Mouse (Mus musculus): ENCODE results near the gene Fam83f. TPM values are rescaled to one million over a fixed set of nuclear protein-coding genes. Genes with fewer than 3 reads are reported as not detected.

Fam83f gene
- total and polyA plus RNA-seq, 3 experiments: not detected

DNA sequence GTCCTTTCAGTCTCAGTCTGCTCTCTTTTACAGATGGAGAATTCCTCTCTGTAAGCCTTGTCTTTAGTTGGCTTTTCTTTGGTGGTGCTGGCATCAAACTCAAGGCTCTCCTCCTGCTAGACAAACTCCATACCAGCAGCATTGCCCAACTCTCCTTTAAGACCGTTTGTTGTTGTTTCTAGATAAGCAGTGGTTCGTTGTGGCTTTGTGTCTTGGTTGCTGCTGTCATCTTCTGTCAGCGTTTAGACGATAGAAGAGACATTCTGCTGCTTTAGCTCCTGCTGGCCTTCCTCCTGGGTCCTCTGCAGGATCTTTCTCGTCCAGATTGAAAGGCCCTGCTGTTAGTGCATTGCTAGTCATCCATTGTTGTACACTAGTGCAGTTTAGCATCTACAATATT lies 77.3 kb downstream of the Fam83f start (continued):
- no peak for TF ChIP-seq ELF1 (IDR thresholded peaks at IDR 0.05; ENCODE audit: low read depth, low read length)

Other genes starting within 250 kb of the Fam83f start
- gene Enthd1, start 106.7 kb upstream of the Fam83f start, total RNA-seq (2012; rRNA removed): not detected in 2 replicates
- not detected for gene Enthd1, start 106.7 kb upstream of the Fam83f start, polyA plus RNA-seq (2012; ENCODE audit: insufficient read depth in 1 of 2, insufficient read length in 2 of 2, low read depth in 1 of 2, low replicate concordance in 2 of 2, missing spikeins in 1 of 2)
- gene Grap2, start 99.3 kb upstream of the Fam83f start, total RNA-seq (2012; rRNA removed): 0.20 and 0.62 TPM in 2 replicates
- gene Grap2, start 99.3 kb upstream of the Fam83f start, polyA plus RNA-seq (2012; ENCODE audit: insufficient read depth in 1 of 2, insufficient read length in 2 of 2, low read depth in 1 of 2, low replicate concordance in 2 of 2, missing spikeins in 1 of 2): 1 to 10 TPM in 1 of 2 experiments, not detected in 1; 5.1 TPM
- 8.0 and 8.2 TPM in 2 replicates for gene Tnrc6b, start 39.5 kb downstream of the Fam83f start, total RNA-seq (2012; rRNA removed)
- 10 to 100 TPM in 1 of 2 experiments, 1 to 10 TPM in 1; 7.8 to 13.9 TPM for gene Tnrc6b, start 39.5 kb downstream of the Fam83f start, polyA plus RNA-seq (2012; ENCODE audit: insufficient read depth in 1 of 2, insufficient read length in 2 of 2, low read depth in 1 of 2, low replicate concordance in 2 of 2, missing spikeins in 1 of 2)

Measured in MEL (cell line).